Mouse (Mus musculus) G1E (cell line): ENCODE measurements around the gene Susd2. TPM values are rescaled to one million over a fixed set of nuclear protein-coding genes. Genes with fewer than 3 reads are reported as not detected.

Experiments
- ATAC-seq: 2 replicates; pipeline ENCODE4 v1.8.0; 2016; ENCODE audit warnings: mild to moderate bottlenecking; ENCODE audit not compliant: insufficient number of reproducible peaks, poor library complexity, low FRiP score, severe bottlenecking; ENCODE audit errors: extremely low read depth
- DNase-seq: peaks from one replicate; pipeline ENCODE4 v3.0.0; 2012; ENCODE audit warnings: low spot score
- H3K27me3 ChIP-seq: 2 replicates; pipeline ENCODE4 v1.6.1; 2012; ENCODE audit warnings: mild to moderate bottlenecking, low read length, inconsistent platforms; ENCODE audit not compliant: insufficient read depth
- H3K36me3 ChIP-seq: replicated peaks from 2 replicates; pipeline ENCODE3; 2012; ENCODE audit warnings: mild to moderate bottlenecking, inconsistent platforms
- H3K4me1 ChIP-seq: 2 replicates; pipeline ENCODE4 v1.6.1; 2012; ENCODE audit warnings: low read depth, low read length, inconsistent platforms, mixed read lengths; ENCODE audit not compliant: insufficient read depth
- H3K4me3 ChIP-seq: 2 replicates; pipeline ENCODE4 v1.5.1; 2012; ENCODE audit warnings: low read depth, mild to moderate bottlenecking, inconsistent platforms, low read length, moderate library complexity, mixed read lengths
- H3K9me3 ChIP-seq: replicated peaks from 2 replicates; pipeline ENCODE4 v1.6.1; 2012; ENCODE audit warnings: inconsistent platforms
- CTCF ChIP-seq: IDR thresholded peaks from 2 replicates; pipeline ENCODE4 v1.5.1; 2012; ENCODE audit warnings: low read depth, low read length, inconsistent platforms, mixed read lengths
- GATA1 ChIP-seq: IDR thresholded peaks from 2 replicates; pipeline ENCODE4 v1.6.1; 2012; ENCODE audit warnings: borderline replicate concordance, low read length, inconsistent platforms, mixed read lengths
- GATA2 ChIP-seq: IDR thresholded peaks from 2 replicates; pipeline ENCODE4 v1.6.1; 2012; ENCODE audit warnings: low read depth, low read length, inconsistent platforms, borderline replicate concordance
- POLR2AphosphoS5 ChIP-seq: IDR thresholded peaks from 2 replicates; pipeline ENCODE4 v1.6.1; 2012; ENCODE audit warnings: low read depth, low read length, inconsistent platforms; ENCODE audit not compliant: insufficient replicate concordance
- TAL1 ChIP-seq: conservative IDR thresholded peaks from 2 replicates; pipeline ENCODE4 v1.6.1; 2012; ENCODE audit warnings: low read depth, low read length, inconsistent platforms, mixed read lengths
- polyA plus RNA-seq: library from polyadenylated mRNA; stranded (reverse); fragments of >175 nt; gene quantifications from 2 replicates; pipeline ENCODE4 v1.2.3, GENCODE M21; 2012
- total RNA-seq, 2 experiments: library from RNA; stranded (forward) in 1 of 2; stranded (reverse) in 1 of 2; fragments of 200-1000 nt in 1 of 2; fragments of >200 nt in 1 of 2; fragmentation: Nextera tagmentation in 1 of 2; gene quantifications; 2 replicates each; pipeline ENCODE4 v1.2.3; 2014 to 2017

Gene Susd2
- total and polyA plus RNA-seq, 3 experiments: 0.05 to 0.10 TPM; not detected in 1

GRCm38 (mm10) chr10:75633576-75634139, 10.2 kb downstream of the Susd2 start:
- Histone ChIP-seq H3K4me3 (no peak overlapping the region), H3K4me1 (peaks cover 4% of the 10 kb centered on the region; the same call in 1 of the 2 replicates), H3K9me3 (no peaks in the 10 kb centered on the region), H3K36me3 (no peaks in the 10 kb centered on the region), H3K27me3 (peaks cover 32% of the 10 kb centered on the region)
- no peak for ATAC-seq
- no peak for DNase-seq
- no peak for TF ChIP-seq POLR2AphosphoS5
- no peak for TF ChIP-seq GATA1
- no peak for TF ChIP-seq TAL1
- no peak for TF ChIP-seq GATA2
- no peak for TF ChIP-seq CTCF

DNA sequence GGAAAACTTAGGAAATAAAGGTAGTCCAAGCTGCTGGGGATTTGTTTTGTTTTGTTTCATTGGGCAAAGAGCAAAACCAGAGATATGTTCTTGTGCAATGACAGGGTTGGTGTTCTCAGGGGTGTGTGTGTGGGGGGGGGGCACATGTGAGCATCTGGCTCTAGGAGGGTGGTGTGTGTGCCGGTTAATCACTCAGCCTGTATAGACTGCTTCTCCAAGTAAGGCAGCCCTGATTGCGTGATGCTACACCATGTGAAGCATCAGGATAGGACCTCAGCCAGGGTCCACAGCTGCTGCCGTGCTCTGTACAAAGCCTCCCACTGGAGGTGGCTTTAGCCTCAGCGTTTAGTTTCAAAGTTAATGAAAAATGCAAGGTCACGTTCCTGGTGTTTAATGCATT, 10.8 kb downstream of the Susd2 start:
- Histone ChIP-seq H3K4me1 (peaks cover 4% of the 10 kb centered on the region; the same call in 1 of the 2 replicates), H3K27me3 (peaks cover 26% of the 10 kb centered on the region), H3K4me3 (no peak overlapping the region), H3K36me3 (no peaks in the 10 kb centered on the region), H3K9me3 (no peaks in the 10 kb centered on the region)
- ATAC-seq: no peak
- no peak for DNase-seq
- TF ChIP-seq GATA1 (no peak), CTCF (no peak), POLR2AphosphoS5 (no peak), TAL1 (no peak), GATA2 (no peak)

GRCm38 (mm10) chr10:75632633-75633032, 11.2 kb downstream of the Susd2 start:
- H3K4me1 ChIP-seq: peaks cover 4% of the 10 kb centered on the region; the same call in 1 of the 2 replicates
- no peak for ATAC-seq

GRCm38 (mm10) chr10:75627490-75627889, 16.3 kb downstream of the Susd2 start:
- Histone ChIP-seq H3K36me3 (no peaks in the 10 kb centered on the region), H3K4me1 (no peaks in the 10 kb centered on the region), H3K4me3 (no peak overlapping the region), H3K9me3 (no peaks in the 10 kb centered on the region), H3K27me3 (peaks cover 13% of the 10 kb centered on the region)
- ATAC-seq (no peak), DNase-seq (no peak)
- TF ChIP-seq CTCF (no peak), POLR2AphosphoS5 (no peak), TAL1 (no peak), GATA2 (no peak), GATA1 (no peak)

More at GRCm38 (mm10) chr10:75632633-75633032, 11.2 kb downstream of the Susd2 start:
- no peak overlapping the region for H3K4me3 ChIP-seq
- TF ChIP-seq CTCF (no peak), TAL1 (no peak), GATA2 (no peak), GATA1 (no peak), POLR2AphosphoS5 (no peak)
- no peak for DNase-seq
- H3K36me3 ChIP-seq: no peaks in the 10 kb centered on the region
- H3K27me3 ChIP-seq: peaks cover 22% of the 10 kb centered on the region
- H3K9me3 ChIP-seq: no peaks in the 10 kb centered on the region

GRCm38 (mm10) chr10:75626991-75627390, 16.8 kb downstream of the Susd2 start:
- H3K36me3 ChIP-seq: no peaks in the 10 kb centered on the region
- TF ChIP-seq CTCF: no peak
- no peaks in the 10 kb centered on the region for H3K9me3 ChIP-seq
- no peak for ATAC-seq
- H3K27me3 ChIP-seq: peaks cover 15% of the 10 kb centered on the region
- no peaks in the 10 kb centered on the region for H3K4me1 ChIP-seq
- H3K4me3 ChIP-seq: no peak overlapping the region
- DNase-seq: no peak

GRCm38 (mm10) chr10:75625920-75626319, 17.9 kb downstream of the Susd2 start:
- no peak overlapping the region for H3K4me3 ChIP-seq
- TF ChIP-seq TAL1 (no peak), GATA1 (no peak)

GRCm38 (mm10) chr10:75620818-75621217, 23.0 kb downstream of the Susd2 start:
- ATAC-seq: no peak
- no peak for TF ChIP-seq GATA2
- no peak for TF ChIP-seq POLR2AphosphoS5
- no peak for TF ChIP-seq GATA1
- TF ChIP-seq TAL1: no peak
- TF ChIP-seq CTCF: no peak; the same call in 1 of the 2 replicates
- H3K9me3 ChIP-seq: no peaks in the 10 kb centered on the region

More at GRCm38 (mm10) chr10:75625920-75626319, 17.9 kb downstream of the Susd2 start:
- no peak for DNase-seq
- H3K36me3 ChIP-seq: no peaks in the 10 kb centered on the region
- no peaks in the 10 kb centered on the region for H3K9me3 ChIP-seq
- H3K4me1 ChIP-seq: no peaks in the 10 kb centered on the region
- ATAC-seq: no peak
- H3K27me3 ChIP-seq: peaks cover 14% of the 10 kb centered on the region; the same call in 1 of the 2 replicates

More at GRCm38 (mm10) chr10:75620818-75621217, 23.0 kb downstream of the Susd2 start:
- Histone ChIP-seq H3K4me3 (no peak overlapping the region), H3K36me3 (no peaks in the 10 kb centered on the region), H3K27me3 (0 out of 2 replicates have a peak, but pooled peaks cover 4% of the 10 kb centered on the region), H3K4me1 (no peaks in the 10 kb centered on the region)
- no peak for DNase-seq
